Mouse (Mus musculus): Measurements from ENCODE around the gene Map2k2. TPM values are rescaled to one million over a fixed set of nuclear protein-coding genes. Genes with fewer than 3 reads are reported as not detected.

The Map2k2 gene
- 208 and 228 TPM in 2 replicates for polyA plus RNA-seq (2015; fragmentation: Nextera tagmentation; extraction: Ambion mirVana)

DNA sequence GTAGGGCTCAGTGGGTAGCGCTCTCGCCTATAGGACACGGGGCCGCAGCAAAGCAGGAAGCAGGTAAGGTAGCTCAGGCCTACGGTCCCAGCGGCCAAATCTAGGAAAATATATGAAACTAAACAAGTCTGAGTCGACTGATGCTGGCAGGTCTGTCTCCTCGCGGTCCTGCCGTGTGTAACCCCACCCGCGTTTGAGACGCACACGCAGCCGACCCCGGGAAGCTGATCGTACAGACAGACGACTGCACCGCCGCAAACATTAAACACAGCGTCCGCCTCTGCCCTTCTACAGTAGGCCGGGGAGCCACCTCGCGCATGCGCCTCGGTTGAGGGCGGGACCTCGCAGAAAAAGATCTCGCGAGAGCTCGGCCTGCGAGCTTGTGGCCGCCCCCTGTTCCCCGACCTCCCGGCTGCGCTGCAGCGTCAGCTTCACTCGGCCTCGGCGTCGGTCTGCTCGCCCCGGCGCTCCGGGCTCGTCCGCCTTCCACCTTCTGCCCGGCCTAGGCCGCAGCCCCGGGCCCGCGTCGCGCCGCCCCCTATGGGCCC lies at the start of gene Map2k2:
Map2k2 (plus strand) TSS at position 351 of the 548 bp plus-strand sequence.

DNA sequence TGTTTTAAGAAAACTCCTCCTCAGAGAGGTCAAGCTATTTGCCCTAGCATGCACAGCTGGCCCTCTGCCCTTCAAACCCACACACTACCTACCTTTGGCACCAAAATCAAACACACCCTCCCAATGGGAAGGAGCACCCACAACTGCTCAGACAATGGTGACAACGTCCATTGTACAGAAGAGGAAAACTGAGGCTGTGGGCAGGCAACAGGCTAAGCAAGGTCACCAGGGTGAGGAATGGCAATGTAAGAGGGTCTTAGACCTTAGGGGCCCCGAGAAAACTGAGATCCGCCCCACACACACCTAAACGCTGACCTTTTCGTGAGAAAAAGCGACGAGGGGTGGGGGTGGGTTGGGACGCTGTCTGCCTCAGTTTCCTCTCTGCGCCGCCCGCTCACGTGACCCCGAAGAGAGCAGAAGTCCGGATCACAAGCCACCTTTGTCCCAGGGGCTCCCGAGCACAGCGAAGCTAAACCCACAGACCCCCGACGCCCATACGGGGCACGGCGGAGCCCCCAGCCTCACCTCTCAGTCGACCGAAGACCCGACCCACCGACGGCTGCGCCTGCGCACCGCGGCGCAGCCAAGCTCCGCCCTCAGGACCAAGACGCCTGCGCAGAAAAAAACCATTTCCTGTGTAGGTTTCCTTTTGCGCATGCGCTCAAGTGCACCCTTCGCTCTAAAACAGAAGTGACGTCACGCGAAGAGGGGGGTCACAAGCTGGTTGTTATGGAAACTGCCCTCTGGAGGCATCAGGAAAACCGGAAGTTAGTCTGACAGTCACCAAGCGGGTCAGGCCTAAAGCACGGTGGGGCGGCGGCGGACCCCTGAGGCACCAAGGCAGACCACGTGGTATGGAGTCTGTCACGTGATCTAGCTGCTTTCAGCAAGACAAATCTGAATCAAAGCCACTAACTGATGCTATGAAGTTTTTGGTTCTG lies 45.8 kb upstream of the Map2k2 start, which contains the start of gene Sgta:
Sgta (minus strand) TSS at position 579 of the 941 bp plus-strand sequence.

DNA sequence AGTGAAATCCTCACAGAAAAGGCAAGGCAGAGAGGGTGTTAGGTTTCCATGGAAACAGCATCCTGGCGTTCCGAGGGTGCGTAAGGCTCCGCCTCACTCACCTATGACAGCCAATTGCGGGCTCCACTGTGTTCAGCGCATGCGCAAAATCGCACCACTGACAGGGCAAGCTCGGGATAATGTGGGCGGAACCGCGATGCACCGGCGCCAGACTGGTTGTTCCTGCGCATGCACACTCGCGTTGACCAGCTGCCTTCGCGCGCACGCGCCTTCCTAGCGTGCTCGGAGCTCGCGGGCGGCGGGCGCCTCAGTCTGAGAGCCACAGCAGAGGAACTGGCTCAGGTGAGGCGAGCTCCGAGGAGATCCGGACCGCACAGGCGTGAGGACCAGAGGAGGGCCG lies 35.9 kb upstream of the Map2k2 start, which contains the start of gene Thop1:
Thop1 (plus strand) TSS at position 200 of the 400 bp plus-strand sequence.

DNA sequence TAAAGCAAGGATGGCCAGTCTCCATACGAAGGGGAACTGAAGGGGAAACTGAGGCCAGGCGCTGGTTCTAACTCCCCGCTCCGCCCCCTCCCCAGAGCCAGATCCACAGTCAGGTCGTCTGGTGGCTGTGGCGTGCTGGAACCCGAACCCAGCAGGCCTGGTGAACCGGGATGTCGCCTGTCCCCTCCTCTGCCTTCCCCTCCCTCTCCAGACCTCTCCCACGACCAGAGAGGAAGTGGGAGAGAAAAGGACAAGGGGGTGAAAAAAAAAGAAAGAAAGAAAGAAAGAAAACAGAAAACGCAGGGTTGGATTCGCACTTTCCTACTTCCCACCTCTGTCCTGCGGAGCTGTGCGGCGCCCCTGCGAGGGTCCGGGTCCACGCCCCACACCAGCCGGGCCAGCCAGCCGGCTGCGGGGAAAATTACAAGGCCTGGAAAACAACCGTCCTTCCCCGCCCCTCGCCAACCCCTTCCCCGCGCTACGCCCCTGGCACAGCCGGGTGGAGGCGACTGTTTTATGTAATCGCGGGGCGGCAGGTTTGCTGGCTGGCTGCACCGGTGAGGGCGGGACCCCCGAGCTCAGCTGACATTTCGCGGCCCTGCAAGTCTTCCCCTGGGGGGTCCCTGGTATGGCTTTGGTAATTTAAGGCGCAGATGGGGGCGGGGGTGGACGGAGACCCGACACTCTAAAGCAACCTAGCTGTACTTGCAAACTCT lies 29.4 kb downstream of the Map2k2 start, which contains the start of gene Zbtb7a:
Zbtb7a (plus strand) TSS at position 255 of the 716 bp plus-strand sequence.

DNA sequence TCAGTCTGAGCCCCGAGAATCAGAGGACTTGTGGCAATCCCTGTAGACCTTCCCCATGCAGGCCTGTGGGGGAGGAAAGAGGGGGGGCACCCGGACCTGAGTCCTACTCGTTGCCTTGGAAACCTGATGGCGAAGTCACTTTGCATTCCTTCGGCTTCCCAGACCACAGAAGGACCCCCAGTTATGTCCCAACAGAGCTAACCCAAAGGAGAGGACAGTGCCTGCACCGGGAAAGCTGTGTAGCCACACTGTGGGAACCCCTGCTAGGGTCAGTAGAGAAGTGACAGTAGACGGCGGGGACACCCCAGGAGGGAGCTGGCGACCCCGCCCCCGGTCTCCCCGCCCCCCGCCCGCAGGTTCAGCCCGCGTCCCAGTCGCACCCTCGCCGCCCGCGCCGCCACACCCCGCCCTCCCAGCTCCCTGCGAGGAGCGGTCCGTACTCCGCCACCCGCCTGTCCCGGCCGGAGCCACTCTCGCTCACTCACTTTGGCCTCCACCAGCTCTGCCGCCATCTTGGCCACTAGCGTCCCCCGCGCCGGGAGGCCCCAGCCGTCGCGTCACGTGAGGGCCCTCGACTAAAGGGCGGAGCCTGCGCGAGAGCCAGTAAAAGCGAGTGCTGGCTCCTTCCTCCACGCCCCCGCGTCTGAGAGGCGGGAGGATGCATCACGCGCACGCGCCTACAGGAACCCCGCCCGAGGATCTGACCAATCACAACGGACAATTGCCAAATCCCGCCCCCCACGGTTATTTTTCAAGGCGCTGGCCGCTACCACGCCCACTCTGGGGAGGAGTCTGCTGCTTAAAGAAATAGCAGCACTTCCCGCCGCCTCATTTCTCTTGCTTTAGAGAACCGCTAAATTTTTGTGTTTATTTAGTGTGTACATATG lies 61.7 kb downstream of the Map2k2 start, which contains the start of gene Pias4:
Pias4 (minus strand) TSS at position 724 of the 887 bp plus-strand sequence.

DNA sequence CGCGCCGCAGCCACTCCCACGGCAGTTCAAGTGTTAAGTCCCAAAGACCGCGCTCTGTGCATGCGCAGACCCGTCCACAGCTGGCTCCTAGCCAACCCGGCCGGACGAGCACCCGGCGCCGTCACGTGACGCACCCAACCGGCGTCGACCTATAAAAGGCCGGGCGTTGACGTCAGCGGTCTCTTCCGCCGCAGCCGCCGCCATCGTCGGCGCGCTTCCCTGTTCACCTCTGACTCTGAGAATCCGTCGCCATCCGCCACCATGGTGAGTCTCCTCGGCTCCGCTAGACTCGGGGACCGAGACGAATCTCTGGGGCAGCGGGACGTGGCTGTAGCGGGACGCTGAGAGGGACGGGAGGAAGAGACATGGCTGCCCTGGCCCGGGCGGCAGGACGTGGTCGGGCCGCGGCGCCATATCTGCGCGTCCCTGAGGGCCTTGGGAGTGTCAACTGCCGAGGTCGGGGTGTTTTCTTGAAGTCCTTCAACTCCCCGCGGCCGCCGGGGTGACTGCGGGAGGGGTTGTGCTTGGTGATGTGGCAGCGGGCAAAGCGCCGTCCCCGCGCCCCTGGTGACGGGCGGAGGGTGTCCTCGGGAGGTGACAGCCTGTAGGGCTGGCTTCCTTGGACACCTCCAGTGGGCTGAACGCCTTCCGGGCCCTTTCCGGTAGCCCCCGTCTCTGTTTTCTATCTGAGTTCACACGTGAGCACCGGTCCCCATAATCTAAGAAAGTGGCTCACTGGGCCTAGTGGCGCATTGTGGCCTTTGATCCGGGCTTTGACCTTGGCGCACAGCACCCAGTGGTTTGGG lies 71.0 kb downstream of the Map2k2 start, which contains the start of gene Eef2:
Eef2 (plus strand) TSS at position 166 of the 806 bp plus-strand sequence.

DNA sequence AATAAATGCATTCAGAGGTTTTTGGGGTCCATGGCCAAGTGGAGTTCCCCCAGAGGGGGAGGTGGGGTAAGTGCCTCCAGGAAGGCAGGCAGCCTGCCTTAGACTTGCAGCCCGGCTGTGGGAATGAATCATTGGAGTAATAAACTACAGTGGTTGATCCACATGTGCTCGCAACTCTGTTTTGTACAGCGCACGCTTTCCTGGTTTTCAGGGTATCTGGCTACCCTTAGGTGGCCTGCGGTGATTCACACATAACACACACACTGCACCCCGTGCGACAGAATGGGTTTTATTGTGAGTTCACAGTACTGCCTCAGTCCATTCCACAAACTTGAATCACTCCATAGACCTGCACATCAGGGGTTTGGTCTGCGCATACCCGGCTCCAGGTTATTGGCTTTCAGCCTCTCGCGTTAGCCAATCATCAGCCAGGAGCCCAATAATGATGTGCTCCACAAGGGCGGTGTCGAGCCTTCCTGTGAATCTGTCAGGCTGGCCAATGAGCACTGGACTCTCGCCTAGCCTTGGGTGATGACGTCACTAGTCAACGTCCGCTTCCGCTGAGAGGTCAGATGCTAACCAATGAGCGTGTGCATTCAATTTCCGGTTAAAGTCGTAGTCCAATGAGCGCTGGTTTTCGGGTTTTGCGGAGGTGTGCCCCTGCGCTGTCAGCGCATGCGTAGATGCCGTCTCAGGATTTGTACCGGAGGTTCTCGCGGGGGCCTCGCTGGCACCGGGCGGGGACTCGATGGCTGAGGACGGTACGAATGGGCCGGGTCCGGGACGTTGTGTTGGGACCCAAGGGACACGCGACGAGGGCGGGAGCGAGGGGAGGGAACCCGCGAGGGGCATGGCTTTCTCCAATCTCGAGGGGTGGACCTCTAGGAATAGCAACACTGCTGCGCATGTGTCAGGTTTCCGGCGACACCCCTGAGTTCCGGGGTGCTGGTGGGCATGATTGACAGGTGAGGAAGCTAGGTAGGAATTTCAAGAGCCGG lies 76.9 kb downstream of the Map2k2 start, which contains the start of gene Dapk3:
Dapk3 (plus strand) TSS at position 670 of the 998 bp plus-strand sequence.

Small RNAs within 50 kb of the gene (microRNA-seq; reads per million reads assigned to microRNA genes)
- gene Mir5615-1 (not detected), gene Mir5615-2 (not detected)

Other genes with a start within 250 kb of the Map2k2 start
- gene Tmprss9, start 234.1 kb upstream of the Map2k2 start, polyA plus RNA-seq (2015; fragmentation: Nextera tagmentation; extraction: Ambion mirVana): 0.10 and 0.27 TPM in 2 replicates
- 389 and 390 TPM in 2 replicates for gene Timm13, start 204.9 kb upstream of the Map2k2 start, polyA plus RNA-seq (2015; fragmentation: Nextera tagmentation; extraction: Ambion mirVana)
- gene Lmnb2, start 187.7 kb upstream of the Map2k2 start, polyA plus RNA-seq (2015; fragmentation: Nextera tagmentation; extraction: Ambion mirVana): 20.9 and 25.2 TPM in 2 replicates
- gene Gadd45b, start 175.8 kb upstream of the Map2k2 start, polyA plus RNA-seq (2015; fragmentation: Nextera tagmentation; extraction: Ambion mirVana): 9.8 and 11.4 TPM in 2 replicates
- 26.8 and 31.7 TPM in 2 replicates for gene Gng7, start 91.0 kb upstream of the Map2k2 start, polyA plus RNA-seq (2015; fragmentation: Nextera tagmentation; extraction: Ambion mirVana)
- gene Diras1, start 80.3 kb upstream of the Map2k2 start, polyA plus RNA-seq (2015; fragmentation: Nextera tagmentation; extraction: Ambion mirVana): 70.0 and 88.4 TPM in 2 replicates
- 36.6 and 41.3 TPM in 2 replicates for gene Slc39a3, start 68.5 kb upstream of the Map2k2 start, polyA plus RNA-seq (2015; fragmentation: Nextera tagmentation; extraction: Ambion mirVana)
- 246 and 290 TPM in 2 replicates for gene Sgta, start 45.7 kb upstream of the Map2k2 start, polyA plus RNA-seq (2015; fragmentation: Nextera tagmentation; extraction: Ambion mirVana)
- 37.7 and 40.4 TPM in 2 replicates for gene Thop1, start 35.9 kb upstream of the Map2k2 start, polyA plus RNA-seq (2015; fragmentation: Nextera tagmentation; extraction: Ambion mirVana)
- gene Creb3l3, start 7.0 kb upstream of the Map2k2 start, polyA plus RNA-seq (2015; fragmentation: Nextera tagmentation; extraction: Ambion mirVana): 0.50 and 0.69 TPM in 2 replicates
- gene Zbtb7a, start 29.3 kb downstream of the Map2k2 start, polyA plus RNA-seq (2015; fragmentation: Nextera tagmentation; extraction: Ambion mirVana): 19.7 and 21.3 TPM in 2 replicates
- gene Pias4, start 62.0 kb downstream of the Map2k2 start, polyA plus RNA-seq (2015; fragmentation: Nextera tagmentation; extraction: Ambion mirVana): 34.5 and 40.4 TPM in 2 replicates
- 404 and 449 TPM in 2 replicates for gene Eef2, start 70.7 kb downstream of the Map2k2 start, polyA plus RNA-seq (2015; fragmentation: Nextera tagmentation; extraction: Ambion mirVana)
- 68.4 and 78.4 TPM in 2 replicates for gene Dapk3, start 77.1 kb downstream of the Map2k2 start, polyA plus RNA-seq (2015; fragmentation: Nextera tagmentation; extraction: Ambion mirVana)
- gene 4930442H23Rik, start 77.9 kb downstream of the Map2k2 start, polyA plus RNA-seq (2015; fragmentation: Nextera tagmentation; extraction: Ambion mirVana): not detected in 2 replicates
- 0.11 and 0.13 TPM in 2 replicates for gene Nmrk2, start 96.1 kb downstream of the Map2k2 start, polyA plus RNA-seq (2015; fragmentation: Nextera tagmentation; extraction: Ambion mirVana)
- gene Atcay, start 124.9 kb downstream of the Map2k2 start, polyA plus RNA-seq (2015; fragmentation: Nextera tagmentation; extraction: Ambion mirVana): 62.1 and 75.8 TPM in 2 replicates
- 24.6 and 28.6 TPM in 2 replicates for gene Zfr2, start 127.2 kb downstream of the Map2k2 start, polyA plus RNA-seq (2015; fragmentation: Nextera tagmentation; extraction: Ambion mirVana)
- 69.6 and 88.6 TPM in 2 replicates for gene Matk, start 147.0 kb downstream of the Map2k2 start, polyA plus RNA-seq (2015; fragmentation: Nextera tagmentation; extraction: Ambion mirVana)
- gene Mrpl54, start 161.0 kb downstream of the Map2k2 start, polyA plus RNA-seq (2015; fragmentation: Nextera tagmentation; extraction: Ambion mirVana): 168 and 176 TPM in 2 replicates
- gene Apba3, start 161.0 kb downstream of the Map2k2 start, polyA plus RNA-seq (2015; fragmentation: Nextera tagmentation; extraction: Ambion mirVana): 32.0 and 34.0 TPM in 2 replicates
- gene Tjp3, start 185.7 kb downstream of the Map2k2 start, polyA plus RNA-seq (2015; fragmentation: Nextera tagmentation; extraction: Ambion mirVana): 1.5 and 2.4 TPM in 2 replicates
- 101 and 122 TPM in 2 replicates for gene Pip5k1c, start 187.0 kb downstream of the Map2k2 start, polyA plus RNA-seq (2015; fragmentation: Nextera tagmentation; extraction: Ambion mirVana)
- 18.8 and 20.8 TPM in 2 replicates for gene Cactin, start 215.2 kb downstream of the Map2k2 start, polyA plus RNA-seq (2015; fragmentation: Nextera tagmentation; extraction: Ambion mirVana)
- gene Tbxa2r, start 222.8 kb downstream of the Map2k2 start, polyA plus RNA-seq (2015; fragmentation: Nextera tagmentation; extraction: Ambion mirVana): 5.2 and 5.5 TPM in 2 replicates
- 0.06 TPM in 1 of 2 replicates, not detected in the other for gene Gipc3, start 237.4 kb downstream of the Map2k2 start, polyA plus RNA-seq (2015; fragmentation: Nextera tagmentation; extraction: Ambion mirVana)
- 31.7 and 34.0 TPM in 2 replicates for gene Hmg20b, start 244.6 kb downstream of the Map2k2 start, polyA plus RNA-seq (2015; fragmentation: Nextera tagmentation; extraction: Ambion mirVana)

All from neural tube, postnatal 0 days (tissue).